In genomic region chr11:79339234-79339807, GRCm38 (mm10) we compare ENCODE assay signal across 8 mouse cellular contexts. TPM values are rescaled to one million over a fixed set of nuclear protein-coding genes. Genes with fewer than 3 reads are reported as not detected.
A peak's percentile ranks its signal among the peaks of the same experiment; 100 is the strongest.
DNase-seq lines count a peak whose midpoint lies in the region; ATAC-seq lines count a peak whose summit lies in the region.

Nf1 (plus strand) TSS chr11:79339693.

- ATAC-seq in hindbrain, embryonic 13.5 days (ENCODE audit: low FRiP score) = peak; percentile 96

- H3K9me3 ChIP-seq in hindbrain, embryonic 13.5 days = no peaks in the 10 kb centered on the region

- WGBS in hindbrain, embryonic 13.5 days = under 1% methylated on average over 46 of the region's 49 CpGs

- H3K27me3 ChIP-seq in hindbrain, embryonic 13.5 days = 0 out of 2 replicates have a peak, but pooled peaks cover 3% of the 10 kb centered on the region

- peaks cover 7% of the 10 kb centered on the region; the same call in 1 of the 2 replicates for H3K36me3 ChIP-seq in hindbrain, embryonic 13.5 days

- peak; percentile 99 for DNase-seq in NIH3T3 (ENCODE audit: low read depth)
- DNase-seq in cerebellum, postnatal 10 days = peak; percentile 99
- DNase-seq in frontal cortex, postnatal 14 days (ENCODE audit: low spot score in 2 of 2) = peak; percentile 91 to 95
- DNase-seq in layer of hippocampus, postnatal 25 days (ENCODE audit: extremely low spot score in 1 of 2, low spot score in 1 of 2) = peak; percentile 92 to 95
- DNase-seq in lung, postnatal 25 days (ENCODE audit: low spot score) = peak; percentile 94
- peak; percentile 98 for DNase-seq in retina, embryonic 14.5 days (ENCODE audit: low spot score)
- DNase-seq in thymus, postnatal 4 days = peak; percentile 85

- peak within 1 kb of the TSS; percentile 83 for H3K4me2 ChIP-seq in hindbrain, embryonic 13.5 days

- H3K9ac ChIP-seq in hindbrain, embryonic 13.5 days = peak within 1 kb of the TSS; percentile 94

- peak within 1 kb of the TSS; percentile 92 for H3K4me3 ChIP-seq in hindbrain, embryonic 13.5 days

- H3K4me1 ChIP-seq in hindbrain, embryonic 13.5 days (replicated peaks) = peaks cover 29% of the 10 kb centered on the region

- H3K27ac ChIP-seq in hindbrain, embryonic 13.5 days = peak within 1 kb of the TSS; percentile 96

RNA-seq across cellular contexts. Expression of gene Nf1, which starts in this region (rescaled TPM):
- polyA plus RNA-seq in hindbrain, embryonic 13.5 days (2015; fragmentation: Nextera tagmentation; extraction: Ambion mirVana) = 7.8 and 8.5 TPM in 2 replicates
- 100 to 1,000 TPM; 103 to 117 TPM for total RNA-seq in layer of hippocampus, postnatal 25 days (2021)

Comparison
In these comparisons a context has a peak if more than half of its experiments do, and no peak if none do; other contexts are left out.
1. Peak in every context shown above with its lines: DNase-seq, ATAC-seq, H3K4me3 ChIP-seq and H3K27ac ChIP-seq.